In the genomic region with DNA sequence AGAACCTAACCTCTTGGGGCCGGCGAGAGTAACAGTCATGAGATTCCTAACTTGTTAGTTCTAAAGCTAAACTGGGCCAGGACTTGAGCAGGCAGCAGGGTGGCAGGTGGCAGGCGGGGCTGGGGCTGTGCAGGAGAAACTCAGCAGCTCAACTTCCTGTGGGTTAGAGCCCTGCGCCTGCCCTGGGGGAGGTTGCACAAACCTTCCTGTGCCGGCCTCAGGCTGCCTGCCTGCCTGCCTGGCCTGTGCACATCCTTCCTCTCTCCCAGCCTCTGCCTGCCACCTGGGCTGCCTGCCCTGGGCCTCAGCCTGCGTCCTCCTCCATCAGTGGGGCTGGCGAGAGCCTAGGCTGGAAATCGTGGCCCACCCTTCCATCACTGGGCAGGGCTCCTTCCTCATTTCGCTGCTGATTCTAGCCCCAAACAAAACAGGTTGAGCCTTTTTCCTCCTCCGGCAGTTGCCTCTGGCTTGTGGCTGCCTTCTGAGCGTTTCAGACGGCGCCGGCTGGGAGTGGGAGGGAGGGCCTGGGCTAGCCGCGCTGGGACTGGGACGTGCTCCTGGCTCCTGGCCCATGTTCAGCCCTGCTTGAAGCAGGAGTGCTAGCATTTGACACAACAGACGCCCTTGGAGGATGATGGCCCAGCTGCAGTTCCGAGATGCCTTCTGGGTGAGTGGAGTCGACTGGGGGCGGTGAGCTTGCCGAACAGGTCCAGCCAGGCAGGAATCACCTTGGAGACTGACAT, we compare ENCODE assay signal across 8 mouse cellular contexts. TPM values are rescaled to one million over a fixed set of nuclear protein-coding genes. Genes with fewer than 3 reads are reported as not detected.
DNase-seq lines count a peak whose midpoint lies in the region; ATAC-seq and TF ChIP-seq lines count a peak whose summit lies in the region.

Gene Pstpip1 (plus strand): TSS at position 185 of the 743 bp plus-strand sequence.

- H3K4me2 ChIP-seq in lung, embryonic 14.5 days, result peak within 1 kb of the TSS; percentile 42

- TF ChIP-seq CTCF in layer of hippocampus, adult 2 months (conservative IDR thresholded peaks at IDR 0.05), result no peak
- TF ChIP-seq CTCF in lung, embryonic 14.5 days (IDR thresholded peaks at IDR 0.05; ENCODE audit: low read depth), result no peak

- no peaks in the 10 kb centered on the region for H3K9me3 ChIP-seq in lung, embryonic 14.5 days (ENCODE audit: low read depth, low read length)

- H3K27me3 ChIP-seq in lung, embryonic 14.5 days (ENCODE audit: insufficient read depth, low read length), result no peaks in the 10 kb centered on the region

- WGBS in lung, embryonic 14.5 days, result 16% methylated on average over 22 of the region's 22 CpGs

- peak within 1 kb of the TSS; percentile 87 for H3K27ac ChIP-seq in layer of hippocampus, adult 2 months
- H3K27ac ChIP-seq in lung, embryonic 14.5 days (ENCODE audit: low read depth), result peak within 1 kb of the TSS; percentile 81

- no peaks in the 10 kb centered on the region for H3K36me3 ChIP-seq in lung, embryonic 14.5 days (ENCODE audit: insufficient read depth)

- no peak within 1 kb of the TSS for H3K9ac ChIP-seq in lung, embryonic 14.5 days

- intact Hi-C loops in heart, postnatal 36 days (cut with DNase I), result no loop called here

- ATAC-seq in lung, embryonic 14.5 days (ENCODE audit: insufficient read depth), result peak; percentile 91
- peak; percentile 70 for ATAC-seq in neutrophil, adult 5-6 weeks (ENCODE audit: extremely low read depth, insufficient number of reproducible peaks, low FRiP score, poor library complexity, severe bottlenecking)

- peak within 1 kb of the TSS; percentile 23; the same call in 1 of the 2 replicates for H3K4me3 ChIP-seq in layer of hippocampus, adult 2 months
- no peak within 1 kb of the TSS; the same call in 1 of the 2 replicates for H3K4me3 ChIP-seq in lung, embryonic 14.5 days (ENCODE audit: low read depth, low read length)

- DNase-seq in CD8-positive naive resting alpha-beta T cell, adult 2 months (ENCODE audit: low read depth in 2 of 2, low spot score in 2 of 2), result peak; percentile 76 to 80
- peak; percentile 48 to 51 for DNase-seq in cerebellum, adult 18-20 months
- peak; percentile 21 for DNase-seq in forelimb bud, embryonic 11.5 days (ENCODE audit: low read depth, low spot score)
- DNase-seq in heart, postnatal 36 days, result peak; percentile 73 to 75
- DNase-seq in layer of hippocampus, adult 2 months (ENCODE audit: low spot score in 2 of 2), result peak; percentile 58 to 76
- peak; percentile 87 for DNase-seq in lung, embryonic 14.5 days
- DNase-seq in thymus, adult 18-20 months, result peak; percentile 91 to 93

- no peaks in the 10 kb centered on the region for H3K4me1 ChIP-seq in lung, embryonic 14.5 days (ENCODE audit: insufficient read depth)

RNA-seq across cellular contexts. Expression of gene Pstpip1, which starts in this region (rescaled TPM):
- total RNA-seq in heart, postnatal 36 days (2021), result 1 to 10 TPM; 1.1 TPM
- 1 to 10 TPM; 2.0 to 4.8 TPM for total RNA-seq in layer of hippocampus, adult 2 months (2021)
- 0.83 and 0.99 TPM in 2 replicates for polyA plus RNA-seq in lung, embryonic 14.5 days (2014; fragmentation: Nextera tagmentation; extraction: Ambion mirVana)
- total RNA-seq in neutrophil, adult 5-6 weeks (2017), result 369 and 376 TPM in 2 replicates

Comparison
In these comparisons a context has a peak if more than half of its experiments do, and no peak if none do; other contexts are left out.
1. RNA of gene Pstpip1 (total RNA-seq): 369 to 376 TPM in neutrophil, adult 5-6 weeks; 2.0 to 4.8 TPM in layer of hippocampus, adult 2 months and 1.1 TPM in heart, postnatal 36 days; every median in the first group is over 10 times any median in the second.
2. Peak in DNase-seq, ATAC-seq, H3K27ac ChIP-seq and H3K4me2 ChIP-seq in lung, embryonic 14.5 days; RNA of the gene not detected or under 1 TPM.
3. DNase-seq: peak in every context shown above with its lines; median percentile 92 in thymus, adult 18-20 months; 87 in lung, embryonic 14.5 days; 78 in CD8-positive naive resting alpha-beta T cell, adult 2 months; 74 in heart, postnatal 36 days; 67 in layer of hippocampus, adult 2 months; 50 in cerebellum, adult 18-20 months; 21 in forelimb bud, embryonic 11.5 days.